In the genomic region with DNA sequence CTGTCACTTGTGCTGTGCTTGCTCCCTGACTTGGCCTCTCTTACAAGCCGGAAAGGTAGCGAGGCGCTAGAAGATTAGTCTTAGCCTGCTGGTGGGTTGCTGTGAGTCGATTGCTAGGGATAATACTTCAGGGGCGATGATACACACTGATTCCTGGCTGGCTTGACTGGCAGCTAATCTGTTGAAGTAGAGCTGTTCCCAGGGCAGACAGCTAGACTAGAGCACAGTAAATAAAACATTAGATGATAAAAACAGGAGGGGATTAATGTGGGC, we compare ENCODE assay signal across 1 mouse cellular context.
TF ChIP-seq lines count a peak whose summit lies in the region.

No protein-coding gene starts in this region.

TF ChIP-seq in myocyte, 11 proteins besides CTCF, POLR2A, EP300 and RAD21 (continued from another document):
- no peak for TF ChIP-seq POLR2AphosphoS2 (IDR thresholded peaks at IDR 0.05; ENCODE audit: insufficient read length, low read depth)
